Mouse (Mus musculus) liver, embryonic 11.5 days (tissue): Measurements from ENCODE around the gene Hmg20a. TPM values are rescaled to one million over a fixed set of nuclear protein-coding genes. Genes with fewer than 3 reads are reported as not detected.

Experiments used
- ATAC-seq: fragments of 200-750 bp; cut with Nextera tagmentation; replicated peaks from 2 replicates; pipeline ENCODE4 v1.8.0; 2017; ENCODE audit warnings: moderate number of reproducible peaks, mild to moderate bottlenecking, moderate TSS enrichment, moderate library complexity; ENCODE audit not compliant: low FRiP score
- DNase-seq: peaks from one replicate; pipeline ENCODE4 v3.0.0-alpha.2; 2017; ENCODE audit warnings: low spot score
- H3K27ac ChIP-seq: fragments of 300-500 bp; sonication (generic); 2 replicates; pipeline ENCODE4 v1.5.1; 2014; ENCODE audit warnings: mild to moderate bottlenecking, low read depth, low read length, control low read depth
- H3K27me3 ChIP-seq: fragments of 300-500 bp; sonication (generic); replicated peaks from 2 replicates; pipeline ENCODE4 v1.6.1; 2014; ENCODE audit warnings: low read length, mixed read lengths; ENCODE audit not compliant: control insufficient read depth, insufficient read depth
- H3K36me3 ChIP-seq: fragments of 300-500 bp; sonication (generic); 2 replicates; pipeline ENCODE4 v1.6.1; 2014; ENCODE audit warnings: mild to moderate bottlenecking, low read length, moderate library complexity, mixed read lengths; ENCODE audit not compliant: control insufficient read depth, insufficient read depth
- H3K4me1 ChIP-seq: fragments of 300-500 bp; sonication (generic); replicated peaks from 2 replicates; pipeline ENCODE4 v1.6.1; 2014; ENCODE audit warnings: low read length, mixed read lengths; ENCODE audit not compliant: control insufficient read depth, insufficient read depth
- H3K4me2 ChIP-seq: fragments of 300-500 bp; sonication (generic); 2 replicates; pipeline ENCODE4 v1.6.1; 2014; ENCODE audit warnings: mild to moderate bottlenecking, control low read depth, moderate library complexity
- H3K4me3 ChIP-seq: fragments of 300-500 bp; sonication (generic); 2 replicates; pipeline ENCODE4 v1.5.1; 2014; ENCODE audit warnings: low read depth, low read length, control low read depth
- H3K9ac ChIP-seq: fragments of 300-500 bp; sonication (generic); 2 replicates; pipeline ENCODE4 v1.6.1; 2014; ENCODE audit warnings: low read depth, low read length, control low read depth
- H3K9me3 ChIP-seq: fragments of 300-500 bp; sonication (generic); 2 replicates; pipeline ENCODE4 v1.6.1; 2016; ENCODE audit warnings: low read length, inconsistent platforms, mixed read lengths; ENCODE audit not compliant: control insufficient read depth
- WGBS: fragments of 180-500 bp; shearing (Covaris S2); extraction: QIAGEN DNeasy Blood & Tissue Kit; methylation state at CpG from one replicate; pipeline ENCODE4 v1.1.7; 2014; 5-methylcytosine and 5-hydroxymethylcytosine counted together
- polyA plus RNA-seq: library from polyadenylated mRNA; unstranded; fragments of >200 nt; fragmentation: Nextera tagmentation; extraction: Ambion mirVana; gene quantifications from 2 replicates; pipeline ENCODE4 v1.2.1, GENCODE M21; 2014

Hmg20a gene
- polyA plus RNA-seq, 1 experiment from 2014 or later: 38.0 TPM

GRCm38 (mm10) chr9:56460987-56461386 is 42.6 kb downstream of the Hmg20a start:
- DNase-seq: no peak
- H3K27me3 ChIP-seq: no peaks in the 10 kb centered on the region
- H3K27ac ChIP-seq: no peak overlapping the region
- no peak overlapping the region for H3K4me3 ChIP-seq
- peaks cover 5% of the 10 kb centered on the region for H3K4me1 ChIP-seq
- ATAC-seq: no peak
- H3K36me3 ChIP-seq: no peaks in the 10 kb centered on the region; the same call in 1 of the 2 replicates
- WGBS: 79% methylated on average over 5 of the region's 5 CpGs
- H3K9ac ChIP-seq: no peak overlapping the region
- no peak overlapping the region for H3K4me2 ChIP-seq
- H3K9me3 ChIP-seq: no peaks in the 10 kb centered on the region

GRCm38 (mm10) chr9:56462606-56463005 is 44.2 kb downstream of the Hmg20a start:
- Histone ChIP-seq H3K27me3 (no peaks in the 10 kb centered on the region), H3K9me3 (no peaks in the 10 kb centered on the region), H3K36me3 (no peaks in the 10 kb centered on the region; the same call in 1 of the 2 replicates), H3K4me3 (no peak overlapping the region), H3K9ac (no peak overlapping the region), H3K4me2 (no peak overlapping the region), H3K27ac (no peak overlapping the region), H3K4me1 (peaks cover 5% of the 10 kb centered on the region)
- WGBS: 86% methylated on average over 1 of the region's 1 CpGs
- ATAC-seq: no peak
- DNase-seq: no peak

GRCm38 (mm10) chr9:56463046-56463445 is 44.6 kb downstream of the Hmg20a start:
- DNase-seq (no peak), ATAC-seq (no peak)
- no peaks in the 10 kb centered on the region for H3K9me3 ChIP-seq
- H3K9ac ChIP-seq: no peak overlapping the region
- H3K27ac ChIP-seq: no peak overlapping the region
- WGBS: 90% methylated on average over 2 of the region's 2 CpGs
- H3K4me1 ChIP-seq: peaks cover 5% of the 10 kb centered on the region
- H3K4me2 ChIP-seq: no peak overlapping the region
- H3K27me3 ChIP-seq: no peaks in the 10 kb centered on the region
- H3K36me3 ChIP-seq: peaks cover 3% of the 10 kb centered on the region
- H3K4me3 ChIP-seq: no peak overlapping the region

GRCm38 (mm10) chr9:56463686-56464515 is 45.5 kb downstream of the Hmg20a start:
- Histone ChIP-seq H3K4me1 (peaks cover 5% of the 10 kb centered on the region), H3K27me3 (no peaks in the 10 kb centered on the region), H3K9me3 (no peaks in the 10 kb centered on the region), H3K4me2 (no peak overlapping the region), H3K27ac (no peak overlapping the region), H3K36me3 (peaks cover 3% of the 10 kb centered on the region), H3K9ac (no peak overlapping the region), H3K4me3 (no peak overlapping the region)
- ATAC-seq (no peak), DNase-seq (no peak)
- WGBS: 59% methylated on average over 4 of the region's 4 CpGs

GRCm38 (mm10) chr9:56464863-56465654 is 46.6 kb downstream of the Hmg20a start:
- Histone ChIP-seq H3K27me3 (no peaks in the 10 kb centered on the region), H3K27ac (peak overlapping the region; percentile 49), H3K9me3 (no peaks in the 10 kb centered on the region), H3K9ac (no peak overlapping the region), H3K36me3 (peaks cover 3% of the 10 kb centered on the region), H3K4me1 (peaks cover 5% of the 10 kb centered on the region), H3K4me2 (peak overlapping the region; percentile 13; the same call in 1 of the 2 replicates), H3K4me3 (no peak overlapping the region)
- WGBS: 40% methylated on average over 23 of the region's 23 CpGs
- ATAC-seq: no peak
- DNase-seq: no peak

- no peak overlapping the region for H3K4me3 ChIP-seq
- H3K27me3 ChIP-seq: no peaks in the 10 kb centered on the region
- DNase-seq (no peak), ATAC-seq (no peak)
- peaks cover 7% of the 10 kb centered on the region for H3K4me1 ChIP-seq
- WGBS: 88% methylated on average over 4 of the region's 4 CpGs
- peaks cover 3% of the 10 kb centered on the region for H3K36me3 ChIP-seq
- no peaks in the 10 kb centered on the region for H3K9me3 ChIP-seq
- H3K27ac ChIP-seq: no peak overlapping the region
- H3K4me2 ChIP-seq: no peak overlapping the region
- no peak overlapping the region for H3K9ac ChIP-seq
Observed at GRCm38 (mm10) chr9:56466251-56466650, 47.8 kb downstream of the Hmg20a start.

- Histone ChIP-seq H3K9me3 (no peaks in the 10 kb centered on the region), H3K4me2 (no peak overlapping the region), H3K9ac (no peak overlapping the region), H3K4me3 (no peak overlapping the region), H3K36me3 (peaks cover 10% of the 10 kb centered on the region), H3K27me3 (no peaks in the 10 kb centered on the region), H3K4me1 (peaks cover 7% of the 10 kb centered on the region; the same call in 1 of the 2 replicates), H3K27ac (no peak overlapping the region)
- DNase-seq (no peak), ATAC-seq (no peak)
- WGBS: 54% methylated on average over 2 of the region's 2 CpGs
Observed at GRCm38 (mm10) chr9:56469656-56470055, 51.2 kb downstream of the Hmg20a start.

GRCm38 (mm10) chr9:56470291-56470690 is 51.9 kb downstream of the Hmg20a start:
- 0 out of 2 replicates have a peak, but pooled peaks cover 2% of the 10 kb centered on the region for H3K4me1 ChIP-seq
- H3K9me3 ChIP-seq: no peaks in the 10 kb centered on the region
- H3K4me3 ChIP-seq: no peak overlapping the region
- DNase-seq (no peak), ATAC-seq (no peak)
- H3K27ac ChIP-seq: no peak overlapping the region
- WGBS: 41% methylated on average over 7 of the region's 7 CpGs
- no peak overlapping the region for H3K4me2 ChIP-seq
- H3K36me3 ChIP-seq: peaks cover 10% of the 10 kb centered on the region
- H3K27me3 ChIP-seq: no peaks in the 10 kb centered on the region
- H3K9ac ChIP-seq: no peak overlapping the region
